Mouse (Mus musculus) macrophage (primary cell): ENCODE data around the gene Doxl2. TPM values are rescaled to one million over a fixed set of nuclear protein-coding genes. Genes with fewer than 3 reads are reported as not detected.

Source experiments
- H3K27ac ChIP-seq: fragments of 350-480 bp; formaldehyde crosslinking; 2 replicates; pipeline ENCODE4 v1.9.0; 2021
- H3K36me3 ChIP-seq: fragments of 350-480 bp; formaldehyde crosslinking; 2 replicates; pipeline ENCODE4 v1.9.0; 2021; ENCODE audit errors: inconsistent target
- H3K4me3 ChIP-seq: fragments of 350-480 bp; formaldehyde crosslinking; 2 replicates; pipeline ENCODE4 v1.9.0; 2021; ENCODE audit errors: inconsistent target
- H3K79me2 ChIP-seq: fragments of 350-480 bp; formaldehyde crosslinking; 2 replicates; pipeline ENCODE4 v1.9.0; 2021; ENCODE audit errors: inconsistent target
- WGBS: methylation state at CpG from one replicate; pipeline ENCODE4 v1.1.7; 2026; ENCODE audit warnings: inconsistent platforms; ENCODE audit not compliant: missing documents; 5-methylcytosine and 5-hydroxymethylcytosine counted together
- polyA plus RNA-seq: library from polyadenylated mRNA; stranded (reverse); fragments of 250-400 nt; gene quantifications from 3 replicates; pipeline ENCODE4 v1.2.4, GENCODE M21; 2018; ENCODE audit warnings: inconsistent platforms

The Doxl2 gene
- polyA plus RNA-seq, 1 experiment from 2014 or later = not detected

DNA sequence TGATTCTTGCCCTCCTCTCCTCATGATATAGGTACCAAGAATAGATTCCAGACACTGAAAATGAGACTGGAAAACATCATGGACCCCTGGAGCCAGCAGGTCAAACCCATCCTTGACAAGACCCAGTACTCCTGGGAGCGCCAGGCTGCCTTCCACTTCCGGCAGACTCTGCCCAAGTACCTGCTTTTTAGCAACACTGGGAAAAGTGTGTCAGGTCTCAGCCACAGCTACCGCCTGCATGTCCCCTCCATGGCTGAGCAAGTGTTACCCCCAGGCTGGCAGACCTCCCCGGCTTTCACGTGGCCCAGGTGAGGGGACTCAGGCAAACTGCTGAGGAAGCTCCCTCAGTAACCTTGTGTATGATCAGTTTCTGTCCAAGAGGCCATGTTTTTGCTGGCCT is 15.2 kb downstream of the Doxl2 start:
- no peaks in the 10 kb centered on the region for H3K36me3 ChIP-seq
- H3K4me3 ChIP-seq = no peak overlapping the region
- H3K79me2 ChIP-seq = no peaks in the 10 kb centered on the region
- H3K27ac ChIP-seq = no peak overlapping the region
- 99% methylated on average over 5 of the region's 5 CpGs for WGBS

DNA sequence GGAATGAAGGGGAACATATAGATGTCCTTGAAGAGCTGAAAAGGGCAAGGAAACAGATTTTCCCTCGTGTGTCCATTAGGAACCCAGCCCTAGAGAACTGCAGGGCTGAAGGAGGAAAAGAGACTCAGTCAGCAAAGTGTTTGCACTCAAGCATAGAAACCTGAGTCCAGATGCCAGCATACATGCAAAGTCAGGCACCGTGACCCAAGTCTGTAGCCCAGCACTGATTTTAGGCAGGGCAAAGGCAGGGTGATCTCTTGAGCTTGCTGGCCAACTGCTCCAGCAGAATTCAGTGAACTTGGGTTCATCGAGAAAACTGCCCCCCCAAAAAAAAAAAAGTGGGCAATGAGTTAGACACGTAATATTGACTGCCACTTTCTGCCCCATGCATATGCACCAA is 17.2 kb downstream of the Doxl2 start:
- no peaks in the 10 kb centered on the region for H3K36me3 ChIP-seq
- 81% methylated on average over 4 of the region's 4 CpGs for WGBS

DNA sequence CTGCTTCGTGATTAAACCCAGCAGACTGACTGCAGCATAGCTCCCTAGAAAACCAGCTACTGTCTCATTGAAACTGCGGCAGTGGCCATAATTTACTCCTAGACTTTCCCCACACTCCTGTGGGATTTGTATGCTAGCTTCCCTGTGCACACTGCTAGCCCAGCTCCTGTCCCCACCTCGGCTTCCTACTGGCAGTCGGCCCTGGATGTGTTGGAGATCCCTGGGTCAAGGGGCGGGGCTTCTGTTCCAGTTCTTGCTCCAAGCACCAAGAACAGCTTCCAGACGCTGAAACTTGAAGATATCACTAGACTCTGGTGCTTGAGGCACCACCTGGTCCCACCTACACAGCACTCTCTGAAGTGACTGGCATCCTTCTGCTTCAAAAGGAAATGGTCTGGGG is 23.4 kb downstream of the Doxl2 start:
- H3K79me2 ChIP-seq = no peaks in the 10 kb centered on the region
- WGBS = 89% methylated on average over 6 of the region's 6 CpGs
- H3K36me3 ChIP-seq = no peaks in the 10 kb centered on the region
- no peak overlapping the region for H3K27ac ChIP-seq
- H3K4me3 ChIP-seq = no peak overlapping the region

More for the DNA sequence above, 17.2 kb downstream of the Doxl2 start:
- Histone ChIP-seq H3K27ac (no peak overlapping the region), H3K79me2 (no peaks in the 10 kb centered on the region), H3K4me3 (no peak overlapping the region)

DNA sequence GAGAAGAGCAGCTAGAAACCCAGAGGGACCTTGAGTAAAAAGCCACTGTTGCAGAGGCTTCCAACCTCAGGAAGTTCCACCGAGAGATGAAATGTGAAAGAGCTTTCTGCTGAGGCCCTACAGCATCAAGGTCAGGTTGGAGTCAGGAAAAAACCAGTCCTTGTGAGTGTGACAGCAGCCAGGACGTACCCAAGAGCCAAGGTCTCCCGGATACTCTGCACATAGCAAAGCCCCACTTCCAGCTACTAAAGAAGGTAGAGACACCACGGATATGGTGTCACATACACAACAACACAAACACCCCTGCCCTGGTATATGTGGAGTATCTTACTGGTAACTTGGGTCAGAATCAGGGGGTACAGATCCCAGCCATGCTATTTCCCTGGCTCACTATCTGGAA is 24.0 kb downstream of the Doxl2 start:
- Histone ChIP-seq H3K79me2 (no peaks in the 10 kb centered on the region), H3K4me3 (no peak overlapping the region), H3K36me3 (no peaks in the 10 kb centered on the region), H3K27ac (no peak overlapping the region)
- 87% methylated on average over 4 of the region's 4 CpGs for WGBS

DNA sequence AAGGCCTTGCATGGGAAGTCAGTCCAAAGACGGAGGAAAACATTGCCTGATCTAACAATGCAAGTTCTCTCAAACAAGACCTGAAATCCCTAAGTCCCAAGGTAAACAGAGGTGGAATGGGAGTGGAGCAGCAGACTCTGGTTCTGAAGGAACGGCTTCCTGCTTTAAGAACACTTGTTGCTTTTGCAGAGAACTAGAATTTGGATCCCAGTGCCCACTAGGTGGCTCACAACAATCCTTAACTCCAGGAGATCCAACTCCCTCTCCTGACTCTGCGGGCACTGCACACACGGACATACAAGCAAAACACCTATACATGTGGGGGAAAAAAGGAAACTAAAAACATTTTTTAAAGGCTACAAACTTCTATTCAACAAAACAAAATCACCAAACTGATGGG is 28.6 kb downstream of the Doxl2 start:
- H3K36me3 ChIP-seq = no peaks in the 10 kb centered on the region
- peaks cover 7% of the 10 kb centered on the region for H3K79me2 ChIP-seq
- no peak overlapping the region for H3K27ac ChIP-seq
- no peak overlapping the region for H3K4me3 ChIP-seq
- WGBS = 80% methylated on average over 4 of the region's 4 CpGs

DNA sequence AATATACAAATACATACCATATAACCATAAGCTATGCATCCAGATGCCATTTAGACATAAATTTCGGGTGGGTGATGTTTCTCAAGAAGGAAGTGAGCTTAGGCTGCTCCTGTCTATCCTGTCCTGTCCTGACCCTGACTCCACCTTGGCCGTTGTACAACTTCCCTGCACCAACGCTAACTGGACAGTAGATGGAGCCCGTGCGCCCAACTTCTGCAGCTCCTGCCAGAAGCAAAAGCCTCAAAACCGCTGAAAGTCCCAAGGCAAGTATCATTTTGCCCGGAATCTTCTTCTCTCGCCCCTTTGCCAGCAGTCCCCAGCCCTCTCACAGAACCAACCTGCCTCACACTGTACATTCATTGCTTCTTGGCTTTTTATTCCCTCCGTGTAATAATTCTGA is 33.2 kb downstream of the Doxl2 start:
- Histone ChIP-seq H3K4me3 (peak overlapping the region; percentile 7; the same call in 1 of the 2 replicates), H3K27ac (peak overlapping the region; percentile 34), H3K36me3 (no peaks in the 10 kb centered on the region), H3K79me2 (peaks cover 29% of the 10 kb centered on the region)
- 1% methylated on average over 9 of the region's 9 CpGs for WGBS

DNA sequence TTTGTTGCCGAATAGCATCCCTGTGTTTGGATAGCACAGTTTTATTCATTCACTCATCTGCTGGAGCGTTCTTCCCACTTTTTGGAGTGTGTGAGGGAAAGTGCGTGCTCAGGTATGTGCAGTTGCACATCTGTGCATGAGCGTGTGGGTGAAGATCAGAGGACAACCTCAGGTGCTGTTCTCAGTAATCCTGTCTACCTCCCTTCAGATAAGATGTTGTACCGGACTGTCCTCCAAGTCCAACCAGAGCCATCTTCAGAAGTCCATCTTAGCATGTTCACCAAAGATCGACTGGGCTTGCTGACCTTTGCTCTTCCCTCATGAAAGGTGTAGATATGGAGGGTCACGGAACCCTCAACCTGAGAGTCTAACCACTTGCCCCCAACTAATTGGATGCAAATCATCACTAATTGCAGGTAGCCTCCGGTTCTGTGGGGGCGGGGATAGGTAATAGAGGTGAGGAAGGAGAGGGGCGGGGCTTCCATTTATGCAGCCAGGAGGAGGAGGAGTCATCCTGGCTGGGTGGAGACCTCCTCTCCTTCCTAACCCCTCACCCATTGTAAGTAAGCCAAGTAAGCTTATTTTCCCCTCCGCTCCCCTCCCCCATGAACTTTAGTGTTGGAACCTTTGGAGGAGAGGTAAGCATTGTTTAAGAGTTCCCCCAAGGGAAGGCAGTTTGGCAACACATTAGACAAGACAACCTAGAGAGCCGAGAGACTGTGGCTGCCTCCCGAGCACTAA is 33.8 kb downstream of the Doxl2 start:
- 57% methylated on average over 11 of the region's 13 CpGs for WGBS
- H3K79me2 ChIP-seq = peaks cover 29% of the 10 kb centered on the region
- H3K27ac ChIP-seq = peak overlapping the region; percentile 34
- H3K36me3 ChIP-seq = no peaks in the 10 kb centered on the region
- peak overlapping the region; percentile 7; the same call in 1 of the 2 replicates for H3K4me3 ChIP-seq

DNA sequence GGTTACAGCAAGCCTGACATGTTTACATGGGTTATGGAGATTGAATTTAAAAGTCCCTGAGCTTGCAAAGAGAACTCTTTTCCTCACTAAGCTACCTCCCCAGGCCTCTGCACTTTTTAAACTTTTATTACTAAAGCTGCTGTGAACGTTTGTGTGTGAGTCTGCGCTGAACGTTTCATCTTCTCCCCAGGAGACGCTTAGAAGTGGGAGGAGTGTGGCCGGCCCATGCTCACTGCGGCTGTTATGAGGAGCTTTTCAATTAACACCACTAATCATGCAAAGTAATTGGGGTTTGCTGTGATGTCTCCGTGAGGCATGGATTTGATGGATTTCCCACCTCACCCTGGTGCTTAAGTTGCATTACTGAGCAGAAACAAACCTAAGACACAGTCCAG is 34.4 kb downstream of the Doxl2 start:
- Histone ChIP-seq H3K36me3 (no peaks in the 10 kb centered on the region), H3K79me2 (peaks cover 29% of the 10 kb centered on the region), H3K27ac (peak overlapping the region; percentile 34; the same call in 1 of the 2 replicates), H3K4me3 (no peak overlapping the region)
- WGBS = 75% methylated on average over 6 of the region's 7 CpGs

DNA sequence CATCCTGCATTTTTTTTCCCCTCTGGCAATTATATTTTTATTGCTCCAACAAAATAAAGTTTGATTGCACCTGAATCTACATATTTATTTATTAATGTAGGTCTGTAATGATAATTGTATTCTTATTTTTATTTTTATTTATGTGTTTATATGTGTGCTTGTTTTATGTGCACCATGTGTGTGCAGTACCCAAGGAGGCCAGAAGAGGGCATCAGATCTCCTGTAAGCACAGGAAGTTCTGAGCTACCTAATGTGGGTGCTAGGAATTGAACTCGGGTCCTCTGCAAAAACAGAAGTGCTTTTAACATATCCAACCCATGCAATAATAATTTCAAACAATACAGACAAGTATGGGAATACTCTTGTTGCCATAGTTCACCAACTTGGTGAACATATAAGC is 34.9 kb downstream of the Doxl2 start:
- Histone ChIP-seq H3K4me3 (no peak overlapping the region), H3K27ac (peak overlapping the region; percentile 100), H3K79me2 (peaks cover 29% of the 10 kb centered on the region), H3K36me3 (no peaks in the 10 kb centered on the region)
- 71% methylated on average over 1 of the region's 1 CpGs for WGBS

DNA sequence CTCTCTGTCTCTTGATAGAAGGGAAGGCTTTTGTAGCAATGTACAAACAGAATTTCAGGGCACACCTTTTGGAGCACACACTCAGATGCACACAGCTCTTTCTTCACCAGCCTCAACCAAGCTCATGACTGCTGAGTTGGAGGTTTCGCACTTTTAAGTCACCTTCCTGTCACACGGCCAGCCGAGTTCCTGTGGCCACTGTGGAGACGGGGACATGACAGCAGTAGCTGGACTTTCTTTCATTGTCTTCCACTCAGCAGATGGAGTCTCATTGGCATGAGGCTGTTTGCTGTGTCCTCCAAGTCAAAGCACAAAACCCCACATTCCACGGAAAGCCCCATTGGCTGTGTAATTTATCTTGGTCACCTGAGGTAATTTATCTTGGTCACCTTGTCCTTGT is 36.4 kb downstream of the Doxl2 start:
- Histone ChIP-seq H3K36me3 (no peaks in the 10 kb centered on the region), H3K27ac (peak overlapping the region; percentile 100), H3K4me3 (no peak overlapping the region), H3K79me2 (peaks cover 29% of the 10 kb centered on the region)
- WGBS = 29% methylated on average over 5 of the region's 5 CpGs

DNA sequence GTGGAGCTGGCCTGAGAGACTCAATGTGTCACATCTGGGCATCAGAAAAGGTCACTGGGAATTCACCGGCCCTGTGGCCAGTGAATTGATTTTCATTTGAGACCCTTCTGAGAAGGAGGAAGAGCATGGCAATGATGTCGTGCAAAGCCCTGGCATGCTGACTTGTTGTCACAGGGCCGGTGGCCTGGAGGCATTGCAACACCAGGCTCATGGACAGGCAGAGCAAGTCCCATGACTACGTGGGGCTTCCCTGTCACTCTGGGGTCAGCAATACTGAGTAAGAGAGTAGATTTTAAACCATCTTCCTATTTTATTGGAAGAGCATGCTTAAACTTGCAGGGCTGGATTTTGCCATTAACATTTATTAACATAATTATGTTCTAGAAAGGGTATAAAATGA is 38.3 kb downstream of the Doxl2 start:
- Histone ChIP-seq H3K36me3 (no peaks in the 10 kb centered on the region), H3K4me3 (no peak overlapping the region), H3K79me2 (peaks cover 26% of the 10 kb centered on the region), H3K27ac (peak overlapping the region; percentile 100)
- 8% methylated on average over 4 of the region's 4 CpGs for WGBS

DNA sequence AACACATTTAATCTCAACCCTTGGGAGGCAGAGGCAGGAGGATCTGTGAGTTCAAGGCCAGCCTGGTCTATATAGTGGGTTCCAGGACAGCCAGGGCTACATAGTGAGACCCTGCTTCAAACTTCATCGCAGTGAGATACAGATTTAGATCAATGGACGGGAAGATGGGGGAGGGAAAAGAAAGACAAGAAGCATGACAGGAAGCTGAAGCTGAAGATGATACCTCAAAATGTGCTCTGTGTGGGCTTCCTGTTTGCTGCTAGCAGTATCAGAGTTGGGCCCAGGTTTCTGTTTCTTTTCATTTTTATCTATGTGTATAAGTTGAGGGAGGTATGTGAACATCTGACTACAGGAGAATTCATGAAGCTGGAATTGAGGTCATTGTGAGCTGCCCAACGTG is 38.7 kb downstream of the Doxl2 start:
- H3K79me2 ChIP-seq = peaks cover 22% of the 10 kb centered on the region
- H3K4me3 ChIP-seq = no peak overlapping the region
- H3K36me3 ChIP-seq = no peaks in the 10 kb centered on the region
- 48% methylated on average over 2 of the region's 3 CpGs for WGBS
- H3K27ac ChIP-seq = peak overlapping the region; percentile 100

DNA sequence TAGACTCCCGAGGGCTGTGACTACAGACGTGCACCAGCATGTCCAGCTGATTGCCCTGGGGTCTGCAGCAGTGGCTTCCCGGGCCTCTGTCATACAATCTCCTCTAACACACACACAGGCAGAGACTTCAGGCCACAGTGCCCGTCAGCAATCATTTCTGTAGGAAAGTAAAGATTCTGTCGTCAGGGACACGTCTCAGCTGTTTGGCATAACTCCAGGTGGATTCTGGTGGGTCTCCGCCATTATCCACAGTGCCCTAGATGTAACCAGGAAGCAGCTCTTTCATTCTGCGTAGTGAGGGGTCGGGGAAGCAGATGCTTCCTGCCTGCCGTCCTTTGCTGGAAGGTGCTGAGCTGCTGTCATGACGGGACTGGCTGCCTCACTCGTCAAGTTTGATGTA is 42.4 kb downstream of the Doxl2 start:
- Histone ChIP-seq H3K4me3 (no peak overlapping the region), H3K27ac (peak overlapping the region; percentile 19), H3K79me2 (no peaks in the 10 kb centered on the region), H3K36me3 (no peaks in the 10 kb centered on the region)
- 28% methylated on average over 12 of the region's 12 CpGs for WGBS

DNA sequence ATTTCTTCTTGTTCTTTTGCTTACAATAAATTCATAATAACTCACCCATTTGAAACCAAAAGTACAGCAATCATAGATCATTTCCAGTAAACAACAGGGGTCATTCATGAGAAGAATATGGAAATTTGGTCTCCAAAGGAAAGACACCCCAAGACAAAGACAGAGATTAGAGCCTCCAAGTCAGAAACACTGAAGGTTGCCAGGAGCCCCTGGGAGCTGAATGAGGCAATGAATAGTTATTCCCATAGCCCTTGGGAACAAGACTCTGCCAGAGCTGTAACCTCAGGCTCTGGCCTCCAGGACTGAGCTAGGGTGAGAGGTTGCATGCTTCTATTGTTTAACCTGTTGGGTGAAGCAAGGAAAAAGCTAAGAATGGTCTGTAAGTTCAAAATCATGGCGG is 44.6 kb downstream of the Doxl2 start:
- Histone ChIP-seq H3K36me3 (no peaks in the 10 kb centered on the region), H3K27ac (no peak overlapping the region), H3K4me3 (no peak overlapping the region), H3K79me2 (no peaks in the 10 kb centered on the region)
- WGBS = 90% methylated on average over 1 of the region's 1 CpGs

DNA sequence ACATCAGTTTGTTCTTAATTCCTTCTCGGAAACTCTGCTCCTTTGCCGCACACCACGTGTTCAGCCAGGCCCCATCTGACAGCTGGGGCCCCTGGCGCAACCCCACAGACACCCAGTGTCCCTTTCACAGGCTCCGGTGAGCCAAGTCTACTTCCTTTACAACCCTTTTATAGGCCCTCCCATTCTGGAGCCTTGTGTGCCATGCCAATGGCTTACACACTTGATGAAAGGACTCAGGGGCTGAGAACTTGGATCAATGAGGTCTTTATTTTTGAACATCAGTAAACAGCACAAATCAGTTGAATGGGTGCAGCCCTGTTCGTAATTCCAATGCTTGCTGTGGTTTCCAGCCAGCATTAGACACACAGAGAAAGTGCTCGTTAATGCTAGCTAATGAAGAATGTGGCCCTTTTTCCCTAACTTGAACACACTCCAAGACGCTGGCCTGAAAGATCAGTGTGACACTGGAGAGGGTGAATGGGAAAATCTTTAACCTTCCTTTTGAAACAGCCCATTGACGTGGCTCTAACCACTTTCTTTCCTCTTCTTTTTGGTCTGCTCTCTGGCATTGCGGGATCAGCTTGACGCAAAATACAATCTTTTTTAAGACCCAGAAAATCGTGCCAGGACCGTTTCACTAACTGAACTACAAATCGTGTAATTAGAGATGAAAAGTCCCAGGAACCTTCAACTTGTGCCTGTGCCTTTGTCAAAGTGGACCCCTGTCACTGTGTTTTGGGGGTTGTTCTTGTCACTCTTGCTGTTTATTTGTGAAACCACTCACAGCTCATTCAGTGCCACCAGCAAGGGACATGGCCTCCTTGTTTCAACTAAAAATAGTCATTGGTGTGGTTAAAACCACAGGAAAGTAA is 46.6 kb downstream of the Doxl2 start:
- no peaks in the 10 kb centered on the region for H3K79me2 ChIP-seq
- H3K4me3 ChIP-seq = no peak overlapping the region
- peak overlapping the region; percentile 79 for H3K27ac ChIP-seq
- WGBS = 28% methylated on average over 14 of the region's 14 CpGs
- no peaks in the 10 kb centered on the region for H3K36me3 ChIP-seq
